Mouse (Mus musculus): ENCODE data around the gene Npat. TPM values are rescaled to one million over a fixed set of nuclear protein-coding genes. Genes with fewer than 3 reads are reported as not detected.

Gene Npat
- polyA plus RNA-seq (2015; fragmentation: Nextera tagmentation; extraction: Ambion mirVana) = 21.0 and 22.1 TPM in 2 replicates

DNA sequence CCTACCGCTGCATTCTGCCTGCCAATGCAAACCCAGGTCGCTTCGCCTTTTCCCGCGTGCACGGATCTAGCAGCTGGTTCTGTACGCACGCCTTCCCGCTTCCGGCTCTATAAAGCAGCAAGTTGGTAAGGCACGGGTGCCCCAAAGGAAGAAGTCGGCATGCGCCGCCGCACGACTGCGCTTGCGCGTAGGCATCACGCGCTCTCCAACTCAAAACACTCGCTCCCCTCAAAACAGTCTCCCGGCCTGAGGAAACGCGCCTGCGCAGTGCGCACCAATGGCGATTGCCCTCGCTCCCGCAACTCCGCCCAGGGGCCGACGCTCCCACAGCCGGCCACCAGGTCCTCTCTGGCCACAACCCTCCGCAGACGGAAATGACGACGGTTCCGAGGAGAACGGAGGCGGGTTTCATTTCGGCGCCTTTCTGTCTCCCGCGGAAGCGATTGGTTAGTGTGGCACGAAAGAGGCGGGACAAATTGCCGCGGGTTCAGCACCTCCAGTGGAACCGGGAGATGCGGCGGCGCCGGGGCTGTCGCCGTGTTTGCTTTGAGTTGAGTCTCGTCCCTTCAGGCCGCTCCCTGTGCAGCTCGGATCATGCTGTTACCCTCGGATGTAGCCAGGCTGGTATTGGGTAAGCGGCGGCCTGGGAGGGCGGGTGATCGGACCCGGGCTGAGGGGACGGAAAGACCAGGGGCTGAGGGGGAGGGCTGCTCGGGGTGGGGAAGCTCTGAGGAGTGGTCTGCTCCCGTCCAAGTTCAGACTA lies at the start of gene Npat, which contains the start of gene Atm:
Gene Npat, plus strand, starts transcription at position 490 of the 763 bp plus-strand sequence.
Gene Atm, minus strand, starts transcription at position 183 of the 763 bp plus-strand sequence.
- Histone ChIP-seq H3K36me3 (peaks cover 3% of the 10 kb centered on the region; the same call in 1 of the 2 replicates), H3K4me1 (peaks cover 28% of the 10 kb centered on the region), H3K27me3 (no peaks in the 10 kb centered on the region), H3K27ac (peak within 1 kb of the TSS; percentile 92), H3K9me3 (no peaks in the 10 kb centered on the region), H3K9ac (peak within 1 kb of the TSS; percentile 93), H3K4me2 (replicated peaks) (peak within 1 kb of the TSS; percentile 90), H3K4me3 (peak within 1 kb of the TSS; percentile 92)
- under 1% methylated on average over 69 of the region's 69 CpGs for WGBS
- ATAC-seq (ENCODE audit: low FRiP score, low read depth) = peak; percentile 100

DNA sequence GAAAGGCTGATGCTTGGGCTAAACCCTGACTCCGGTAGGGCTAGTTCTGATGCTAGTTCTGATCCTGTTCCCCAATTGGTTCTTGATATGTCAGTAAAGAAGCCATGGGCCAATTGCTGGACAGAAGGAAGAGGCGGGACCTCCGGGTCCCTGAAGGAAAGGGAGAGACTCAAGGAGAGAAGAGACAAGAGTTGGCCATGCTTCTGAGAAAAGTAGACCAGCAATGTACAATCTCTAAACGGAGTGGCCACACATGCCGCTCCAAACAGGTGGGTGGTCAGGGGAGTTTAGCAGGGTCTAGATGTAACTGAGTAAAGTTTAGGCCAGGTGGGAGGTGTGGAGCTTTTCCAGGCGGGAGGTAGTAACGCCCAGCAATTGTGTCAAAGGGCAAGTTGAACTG lies 28.8 kb upstream of the Npat start:
- Histone ChIP-seq H3K27ac (no peak overlapping the region), H3K36me3 (peaks cover 38% of the 10 kb centered on the region), H3K4me3 (no peak overlapping the region), H3K4me2 (replicated peaks) (no peak overlapping the region), H3K4me1 (no peaks in the 10 kb centered on the region), H3K9ac (no peak overlapping the region), H3K9me3 (no peaks in the 10 kb centered on the region), H3K27me3 (no peaks in the 10 kb centered on the region)
- no peak for ATAC-seq (ENCODE audit: low FRiP score, low read depth)
- WGBS = 90% methylated on average over 7 of the region's 7 CpGs

DNA sequence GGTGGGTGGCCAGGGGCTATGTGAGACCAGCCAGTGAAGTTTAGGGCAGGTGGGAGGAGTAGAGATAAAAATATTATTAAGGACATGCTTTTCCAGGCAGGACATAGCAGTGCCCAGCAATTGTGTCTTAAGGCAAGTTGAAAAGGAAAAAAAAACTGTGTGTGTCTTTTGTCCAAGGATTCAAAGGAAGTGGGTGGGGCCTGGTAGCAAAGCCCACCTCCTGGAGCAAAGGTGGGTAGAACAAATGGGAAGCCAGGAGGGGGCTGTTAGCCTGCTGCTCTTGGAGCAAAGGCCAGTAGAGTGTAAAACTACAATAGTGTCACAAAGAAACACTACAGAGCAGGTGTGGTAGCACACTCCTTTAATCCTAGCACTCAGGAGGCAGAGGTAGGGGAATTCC lies 22.8 kb upstream of the Npat start:
- H3K36me3 ChIP-seq = peaks cover 32% of the 10 kb centered on the region
- no peak overlapping the region for H3K27ac ChIP-seq
- H3K9me3 ChIP-seq = no peaks in the 10 kb centered on the region
- no peaks in the 10 kb centered on the region for H3K27me3 ChIP-seq
- H3K4me2 ChIP-seq (replicated peaks) = no peak overlapping the region
- ATAC-seq (ENCODE audit: low FRiP score, low read depth) = no peak
- no peak overlapping the region for H3K9ac ChIP-seq
- no peaks in the 10 kb centered on the region for H3K4me1 ChIP-seq
- H3K4me3 ChIP-seq = no peak overlapping the region

DNA sequence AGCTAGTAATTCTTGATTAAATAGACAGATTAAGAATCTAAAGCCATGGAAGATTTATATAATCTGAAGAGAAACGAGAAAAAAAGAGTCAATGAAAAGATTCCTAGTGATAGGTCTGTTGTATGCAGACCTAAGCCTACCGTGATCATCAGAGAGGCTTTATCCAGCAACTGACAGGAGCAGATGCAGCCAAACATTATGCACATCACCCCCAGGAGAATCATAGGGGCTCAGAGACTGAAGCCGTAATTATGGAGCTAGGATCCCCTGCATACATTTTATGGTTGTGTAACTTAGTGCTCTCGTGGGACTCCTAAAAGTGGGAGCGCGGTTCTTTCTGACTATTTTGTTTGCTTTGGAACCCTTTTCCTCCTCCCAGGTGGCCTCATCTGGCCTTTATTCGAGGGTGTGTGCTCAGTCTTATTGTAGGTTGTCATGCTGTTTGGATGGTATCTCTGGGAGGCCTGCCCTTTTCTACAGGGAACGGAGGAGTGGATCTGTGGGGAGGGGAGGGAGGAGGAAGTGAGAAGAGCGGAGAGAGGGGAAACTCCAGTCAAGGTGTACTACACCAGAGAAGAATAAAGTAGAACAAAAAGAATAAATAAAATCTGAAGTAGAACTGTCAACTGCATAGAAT lies 19.4 kb upstream of the Npat start:
- Histone ChIP-seq H3K4me1 (no peaks in the 10 kb centered on the region), H3K27ac (no peak overlapping the region), H3K9me3 (no peaks in the 10 kb centered on the region), H3K36me3 (peaks cover 26% of the 10 kb centered on the region), H3K9ac (no peak overlapping the region), H3K4me3 (no peak overlapping the region), H3K4me2 (replicated peaks) (no peak overlapping the region), H3K27me3 (no peaks in the 10 kb centered on the region)
- 57% methylated on average over 9 of the region's 9 CpGs for WGBS
- no peak for ATAC-seq (ENCODE audit: low FRiP score, low read depth)

DNA sequence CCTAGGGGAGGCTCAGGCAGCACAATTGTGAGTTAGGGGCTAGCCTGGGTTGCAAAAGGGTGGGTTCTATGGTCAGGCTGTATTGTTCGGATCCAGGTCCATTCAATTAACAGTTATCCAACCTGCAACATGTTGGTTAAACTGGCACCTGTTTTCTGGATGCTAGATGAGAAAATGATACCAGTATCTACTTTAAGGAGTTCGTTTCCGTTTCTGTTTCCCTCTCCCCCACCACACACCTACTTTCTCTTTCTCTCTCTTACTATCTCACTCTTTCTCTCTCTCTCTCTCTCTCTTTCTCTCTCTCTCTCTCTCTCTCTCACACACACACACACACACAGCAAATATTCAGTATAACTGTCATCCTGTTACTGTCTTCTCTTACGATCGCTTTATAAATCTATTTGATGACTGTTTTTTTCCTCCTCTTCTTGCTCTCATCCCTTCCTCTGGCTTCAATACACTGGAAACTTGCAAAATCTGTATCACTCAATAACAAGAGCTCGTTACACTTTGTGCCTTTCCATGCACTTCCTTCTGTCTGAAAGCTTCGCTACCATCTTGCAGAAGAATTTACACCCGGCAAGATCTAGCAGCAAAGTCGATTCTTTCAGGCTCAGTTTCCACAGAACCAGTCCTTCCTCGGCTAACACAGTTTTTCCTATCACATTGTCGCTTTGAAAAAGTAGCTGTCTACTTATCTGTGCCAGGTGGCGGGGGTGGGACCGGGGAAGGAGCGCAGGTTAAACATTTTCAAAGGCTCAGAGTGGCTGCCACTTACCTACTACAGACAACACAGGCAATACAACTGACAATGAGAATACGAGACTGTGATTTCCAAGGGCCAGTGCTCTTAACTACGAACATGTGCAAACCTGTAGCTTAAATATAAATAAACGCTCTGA lies 1.2 kb upstream of the Npat start:
- H3K4me1 ChIP-seq = peaks cover 28% of the 10 kb centered on the region
- peak overlapping the region; percentile 79 for H3K27ac ChIP-seq
- peak overlapping the region; percentile 77 for H3K9ac ChIP-seq
- peak overlapping the region; percentile 92 for H3K4me3 ChIP-seq
- ATAC-seq (ENCODE audit: low FRiP score, low read depth) = no peak
- peak overlapping the region; percentile 90 for H3K4me2 ChIP-seq (replicated peaks)
- H3K9me3 ChIP-seq = no peaks in the 10 kb centered on the region
- H3K36me3 ChIP-seq = peaks cover 12% of the 10 kb centered on the region
- no peaks in the 10 kb centered on the region for H3K27me3 ChIP-seq
- 14% methylated on average over 17 of the region's 17 CpGs for WGBS

DNA sequence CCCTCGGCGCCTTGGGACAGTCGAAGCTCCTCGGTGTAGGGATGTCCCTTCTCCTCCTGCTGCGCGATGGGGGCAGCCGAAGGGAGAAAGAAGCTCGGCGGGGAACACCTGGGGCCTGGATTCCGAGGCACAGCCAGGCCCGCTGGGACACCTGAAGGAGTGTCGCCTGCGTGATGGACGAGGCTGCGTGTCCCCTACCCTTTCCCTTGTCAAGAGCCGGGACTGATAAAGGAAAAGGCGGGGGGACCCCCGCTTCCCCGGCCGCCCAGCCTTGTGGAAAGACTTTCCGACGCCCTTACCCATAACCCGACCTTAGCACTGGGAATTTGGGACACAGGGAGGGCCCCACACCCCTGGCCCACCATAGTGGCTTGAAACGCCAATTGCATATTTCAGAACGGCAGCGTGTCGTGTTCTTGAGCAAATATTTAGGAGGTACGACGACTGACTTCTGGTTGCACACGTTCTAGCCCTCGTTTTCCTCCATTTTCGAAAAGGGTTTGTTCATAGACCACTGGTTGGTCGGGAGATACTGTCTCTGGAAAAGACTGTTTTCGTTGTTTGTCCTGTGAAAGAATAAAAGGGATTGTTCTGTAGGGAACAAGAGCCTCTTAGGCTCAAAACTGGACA lies 604 bp downstream of the Npat start:
- H3K27me3 ChIP-seq = no peaks in the 10 kb centered on the region
- peak overlapping the region; percentile 92 for H3K27ac ChIP-seq
- ATAC-seq (ENCODE audit: low FRiP score, low read depth) = no peak; the same call in 1 of the 2 replicates
- H3K4me2 ChIP-seq (replicated peaks) = peak overlapping the region; percentile 78
- H3K9me3 ChIP-seq = no peaks in the 10 kb centered on the region
- H3K36me3 ChIP-seq = no peaks in the 10 kb centered on the region
- H3K9ac ChIP-seq = peak overlapping the region; percentile 93
- under 1% methylated on average over 32 of the region's 34 CpGs for WGBS
- peak overlapping the region; percentile 92 for H3K4me3 ChIP-seq
- H3K4me1 ChIP-seq = peaks cover 28% of the 10 kb centered on the region

DNA sequence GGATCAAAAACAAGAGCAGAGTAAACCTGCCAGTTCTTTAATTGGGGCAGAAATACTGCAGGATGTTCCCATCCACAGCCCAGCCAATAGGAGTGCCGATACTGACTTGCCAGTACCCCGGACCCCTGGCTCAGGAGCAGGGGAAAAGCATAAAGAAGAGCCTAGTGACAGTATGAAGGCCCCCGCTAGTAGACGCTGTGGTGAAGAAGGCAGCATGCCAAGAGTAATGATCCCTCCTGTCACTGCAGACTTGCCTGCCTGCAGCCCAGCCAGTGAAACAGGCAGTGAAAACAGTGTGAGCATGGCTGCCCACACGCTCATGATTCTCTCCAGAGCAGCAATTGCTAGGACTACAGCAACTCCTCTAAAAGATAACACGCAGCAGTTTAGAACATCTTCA lies 33.8 kb downstream of the Npat start:
- no peaks in the 10 kb centered on the region for H3K9me3 ChIP-seq
- WGBS = 55% methylated on average over 6 of the region's 6 CpGs
- no peaks in the 10 kb centered on the region for H3K27me3 ChIP-seq
- no peak for ATAC-seq (ENCODE audit: low FRiP score, low read depth)
- H3K4me3 ChIP-seq = no peak overlapping the region
- H3K27ac ChIP-seq = no peak overlapping the region
- no peaks in the 10 kb centered on the region for H3K4me1 ChIP-seq
- H3K36me3 ChIP-seq = peaks cover 68% of the 10 kb centered on the region
- H3K9ac ChIP-seq = no peak overlapping the region
- no peak overlapping the region for H3K4me2 ChIP-seq (replicated peaks)

DNA sequence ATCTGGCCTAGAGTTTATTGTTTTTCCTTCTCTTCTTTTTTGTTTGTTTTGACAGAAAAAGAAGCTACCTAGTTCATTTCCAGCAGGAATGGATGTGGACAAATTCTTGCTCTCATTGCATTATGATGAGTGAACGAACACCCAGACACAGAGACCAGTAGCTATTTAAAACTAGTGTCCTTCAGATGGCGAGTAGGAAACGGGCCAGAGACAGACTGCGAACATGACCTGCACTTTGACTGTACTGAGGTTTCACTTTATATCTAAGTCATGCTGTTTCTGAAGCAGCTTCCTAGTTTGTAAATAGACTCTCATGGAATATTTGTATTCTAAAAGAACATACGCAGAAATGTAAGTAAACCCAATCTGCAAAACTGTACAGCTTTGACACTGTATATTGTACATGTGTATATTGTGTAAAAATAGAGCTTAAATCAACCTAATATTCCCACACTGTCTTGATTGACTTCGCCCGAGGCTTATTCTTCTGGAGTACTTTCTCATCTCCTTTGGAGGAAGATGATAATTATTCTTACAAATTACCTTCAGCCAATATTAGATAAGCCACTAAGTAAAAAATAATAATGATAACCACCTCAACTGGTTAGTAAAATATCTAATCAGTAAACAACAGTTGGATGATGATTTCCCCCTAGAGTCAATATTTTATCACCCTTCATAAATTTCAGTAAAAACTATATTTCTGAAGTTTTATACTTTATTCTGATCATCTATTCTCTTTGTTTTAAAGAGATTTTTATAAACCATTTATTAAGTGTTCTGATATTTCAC lies 35.9 kb downstream of the Npat start:
- ATAC-seq (ENCODE audit: low FRiP score, low read depth) = no peak
- peaks cover 67% of the 10 kb centered on the region for H3K36me3 ChIP-seq
- 94% methylated on average over 7 of the region's 7 CpGs for WGBS

DNA sequence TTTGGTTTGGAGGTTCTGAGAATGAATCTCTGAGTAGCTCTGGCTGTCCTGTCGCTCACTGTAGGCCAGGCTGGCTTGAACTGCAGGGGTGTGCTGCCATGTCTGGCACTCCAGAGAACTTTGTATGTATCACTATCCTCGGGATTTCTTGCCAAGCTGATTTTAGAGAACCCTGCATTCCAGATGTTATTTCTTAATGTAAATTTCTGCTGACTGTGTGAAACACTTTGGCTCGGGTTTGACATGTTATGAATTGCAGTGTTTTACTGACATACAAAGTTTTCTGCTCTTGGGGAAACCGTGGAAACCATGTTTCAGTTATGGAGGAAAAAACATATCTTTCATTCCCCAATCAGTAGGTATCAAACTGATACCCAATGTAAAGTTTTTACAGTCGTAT lies 38.9 kb downstream of the Npat start:
- WGBS = 85% methylated on average over 5 of the region's 5 CpGs
- Histone ChIP-seq H3K9me3 (no peaks in the 10 kb centered on the region), H3K27me3 (no peaks in the 10 kb centered on the region), H3K36me3 (peaks cover 67% of the 10 kb centered on the region), H3K4me1 (no peaks in the 10 kb centered on the region), H3K27ac (no peak overlapping the region), H3K4me2 (replicated peaks) (no peak overlapping the region), H3K9ac (no peak overlapping the region), H3K4me3 (no peak overlapping the region)
- no peak for ATAC-seq (ENCODE audit: low FRiP score, low read depth)

More for the DNA sequence above, 35.9 kb downstream of the Npat start:
- Histone ChIP-seq H3K4me2 (replicated peaks) (no peak overlapping the region), H3K27me3 (no peaks in the 10 kb centered on the region), H3K9me3 (no peaks in the 10 kb centered on the region), H3K9ac (no peak overlapping the region), H3K4me3 (no peak overlapping the region), H3K4me1 (no peaks in the 10 kb centered on the region), H3K27ac (no peak overlapping the region)

DNA sequence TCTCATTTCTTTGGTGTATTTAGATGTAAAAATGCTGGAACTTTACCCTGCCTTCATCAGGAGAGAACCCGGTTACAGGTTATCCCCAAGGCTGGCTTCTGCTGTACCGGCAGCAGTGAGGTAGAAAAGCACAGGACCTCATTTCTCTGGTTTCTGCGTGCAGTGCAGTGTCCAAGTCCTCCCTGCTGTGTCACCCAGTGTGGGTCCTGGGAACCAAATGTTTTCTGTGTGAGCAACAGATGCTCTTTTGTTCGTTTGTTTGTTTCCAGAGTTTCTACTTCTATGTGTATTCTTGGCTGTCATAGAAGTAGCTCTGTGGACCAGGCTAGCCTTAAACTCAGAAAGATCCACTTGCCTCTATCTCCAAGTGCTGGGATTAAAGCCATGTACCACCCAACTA lies 45.0 kb downstream of the Npat start:
- no peak for ATAC-seq (ENCODE audit: low FRiP score, low read depth)
- H3K36me3 ChIP-seq = peaks cover 82% of the 10 kb centered on the region
- no peaks in the 10 kb centered on the region for H3K27me3 ChIP-seq
- H3K4me2 ChIP-seq (replicated peaks) = no peak overlapping the region
- no peaks in the 10 kb centered on the region for H3K9me3 ChIP-seq
- no peak overlapping the region for H3K27ac ChIP-seq
- 84% methylated on average over 4 of the region's 4 CpGs for WGBS
- H3K4me1 ChIP-seq = no peaks in the 10 kb centered on the region
- H3K9ac ChIP-seq = no peak overlapping the region
- H3K4me3 ChIP-seq = no peak overlapping the region

DNA sequence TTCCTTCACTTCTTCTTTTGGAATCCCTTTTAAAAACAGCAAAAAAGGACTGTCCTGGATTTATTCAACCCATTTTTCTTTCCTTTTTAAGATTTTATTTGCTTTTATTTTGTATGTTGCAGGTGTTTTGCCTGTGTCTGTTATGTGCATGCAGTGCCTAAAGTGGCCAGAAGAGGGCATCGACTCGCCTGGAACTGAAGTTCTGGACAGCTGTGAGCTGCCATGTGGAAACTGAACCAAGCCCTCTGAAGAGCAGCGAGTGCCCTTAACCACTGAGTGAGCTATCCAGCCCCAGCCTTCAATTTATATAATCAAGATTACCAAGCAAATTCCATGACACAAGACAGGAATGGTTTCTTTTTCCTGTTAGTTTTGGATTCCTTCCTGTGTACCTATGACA lies 57.9 kb downstream of the Npat start:
- Histone ChIP-seq H3K9ac (no peak overlapping the region), H3K4me3 (no peak overlapping the region), H3K9me3 (no peaks in the 10 kb centered on the region), H3K4me1 (no peaks in the 10 kb centered on the region), H3K27me3 (no peaks in the 10 kb centered on the region), H3K4me2 (replicated peaks) (no peak overlapping the region), H3K36me3 (peaks cover 54% of the 10 kb centered on the region), H3K27ac (no peak overlapping the region)
- no peak for ATAC-seq (ENCODE audit: low FRiP score, low read depth)
- 10% methylated on average over 3 of the region's 3 CpGs for WGBS
